Mouse (Mus musculus) left cerebral cortex, postnatal 14 days (tissue): ENCODE results near the gene Olfr320. TPM values are rescaled to one million over a fixed set of nuclear protein-coding genes. Genes with fewer than 3 reads are reported as not detected.

Source experiments
- total RNA-seq, 2 experiments: library from RNA; stranded (reverse); gene quantifications; 2 replicates each; pipeline ENCODE4 v1.2.3; 2021

Gene Olfr320
- total RNA-seq, 2 experiments from 2014 or later, result not detected

Other genes starting within 250 kb of the Olfr320 start
- not detected for gene Gm12253, start 248.5 kb upstream of the Olfr320 start, total RNA-seq
- not detected for gene Lypd9, start 228.2 kb upstream of the Olfr320 start, total RNA-seq
- not detected for gene Olfr30, start 218.8 kb upstream of the Olfr320 start, total RNA-seq
- not detected for gene Olfr332, start 188.5 kb upstream of the Olfr320 start, total RNA-seq
- gene Olfr331, start 178.5 kb upstream of the Olfr320 start, total RNA-seq, result not detected
- gene Olfr330, start 146.3 kb upstream of the Olfr320 start, total RNA-seq, result not detected
- not detected for gene Olfr329-ps, start 134.7 kb upstream of the Olfr320 start, total RNA-seq
- gene Olfr328, start 125.5 kb upstream of the Olfr320 start, total RNA-seq, result under 1 TPM; 0.11 TPM
- gene Olfr224, start 110.5 kb upstream of the Olfr320 start, total RNA-seq, result not detected
- not detected for gene Olfr325, start 103.4 kb upstream of the Olfr320 start, total RNA-seq
- gene Olfr324, start 86.0 kb upstream of the Olfr320 start, total RNA-seq, result not detected
- under 1 TPM in 1 of 2 experiments, not detected in 1; 0.42 TPM for gene 2210407C18Rik, start 65.0 kb upstream of the Olfr320 start, total RNA-seq
- not detected for gene Olfr323, start 50.6 kb upstream of the Olfr320 start, total RNA-seq
- gene Trim58, start 40.6 kb upstream of the Olfr320 start, total RNA-seq, result under 1 TPM in 1 of 2 experiments, not detected in 1; 0.15 TPM
- gene Olfr322, start 22.3 kb upstream of the Olfr320 start, total RNA-seq, result not detected
- gene Olfr319, start 18.1 kb downstream of the Olfr320 start, total RNA-seq, result not detected
- under 1 TPM in 1 of 2 experiments, not detected in 1; 0.13 TPM for gene Olfr318, start 42.9 kb downstream of the Olfr320 start, total RNA-seq
- under 1 TPM in 1 of 2 experiments, not detected in 1; 0.15 TPM for gene Olfr317, start 58.1 kb downstream of the Olfr320 start, total RNA-seq
- under 1 TPM; 0.13 to 0.42 TPM for gene Olfr316, start 71.6 kb downstream of the Olfr320 start, total RNA-seq
- gene Olfr315, start 92.1 kb downstream of the Olfr320 start, total RNA-seq, result not detected
- not detected for gene Olfr314, start 101.9 kb downstream of the Olfr320 start, total RNA-seq
- 1 to 10 TPM in 1 of 2 experiments, under 1 TPM in 1; 0.89 to 2.1 TPM for gene Fam183b, start 120.9 kb downstream of the Olfr320 start, total RNA-seq
- gene Olfr313, start 133.9 kb downstream of the Olfr320 start, total RNA-seq, result not detected
- not detected for gene Olfr312, start 148.1 kb downstream of the Olfr320 start, total RNA-seq
- not detected for gene Olfr311, start 158.2 kb downstream of the Olfr320 start, total RNA-seq
- 10 to 100 TPM; 16.7 TPM for gene Gm12258, start 166.1 kb downstream of the Olfr320 start, total RNA-seq
- gene 2810021J22Rik, start 186.1 kb downstream of the Olfr320 start, total RNA-seq, result 1 to 10 TPM; 9.3 TPM
- gene Zfp39, start 223.1 kb downstream of the Olfr320 start, total RNA-seq, result 1 to 10 TPM; 8.7 to 9.0 TPM
- not detected for gene Btnl10, start 236.8 kb downstream of the Olfr320 start, total RNA-seq